Mouse (Mus musculus) megakaryocyte, embryonic 14.5 days (primary cell): Measurements from ENCODE around the gene Gjb4. TPM values are rescaled to one million over a fixed set of nuclear protein-coding genes. Genes with fewer than 3 reads are reported as not detected.

Source experiments
- H3K27me3 ChIP-seq: replicated peaks from 2 replicates; pipeline ENCODE3; 2012; ENCODE audit warnings: inconsistent platforms
- H3K36me3 ChIP-seq: replicated peaks from 2 replicates; pipeline ENCODE3; 2012; ENCODE audit warnings: low read length, inconsistent platforms, mixed read lengths
- H3K4me1 ChIP-seq: 2 replicates; pipeline ENCODE4 v1.6.1; 2012; ENCODE audit warnings: inconsistent platforms
- H3K4me3 ChIP-seq: replicated peaks from 2 replicates; pipeline ENCODE3; 2012; ENCODE audit warnings: moderate library complexity, mild to moderate bottlenecking, inconsistent platforms
- H3K9me3 ChIP-seq: 2 replicates; pipeline ENCODE4 v1.6.1; 2012; ENCODE audit warnings: inconsistent platforms
- FLI1 ChIP-seq: IDR thresholded peaks from 2 replicates; pipeline ENCODE4 v1.6.1; 2012; ENCODE audit warnings: low read length, inconsistent platforms, mixed read lengths
- GATA1 ChIP-seq: IDR thresholded peaks from 3 replicates; pipeline ENCODE4 v1.6.1; 2012; ENCODE audit warnings: mixed read lengths, low read length, inconsistent platforms, borderline replicate concordance
- polyA plus RNA-seq: library from polyadenylated mRNA; stranded (reverse); fragments of >175 nt; gene quantifications from 2 replicates; pipeline ENCODE4 v1.2.3, GENCODE M21; 2012; ENCODE audit warnings: low replicate concordance; ENCODE audit not compliant: insufficient read depth

The Gjb4 gene
- polyA plus RNA-seq, 1 experiment, result not detected

- Histone ChIP-seq H3K4me1 (peaks cover 30% of the 10 kb centered on the region), H3K4me3 (no peak overlapping the region), H3K27me3 (peaks cover 53% of the 10 kb centered on the region), H3K36me3 (no peaks in the 10 kb centered on the region), H3K9me3 (no peaks in the 10 kb centered on the region)
- TF ChIP-seq GATA1 (no peak), FLI1 (no peak)
Measured at GRCm38 (mm10) chr4:127312349-127312748, 41.5 kb downstream of the Gjb4 start.

- Histone ChIP-seq H3K9me3 (no peaks in the 10 kb centered on the region), H3K4me1 (peaks cover 34% of the 10 kb centered on the region), H3K27me3 (peaks cover 56% of the 10 kb centered on the region), H3K36me3 (no peaks in the 10 kb centered on the region), H3K4me3 (no peak overlapping the region)
- no peak for TF ChIP-seq FLI1
- no peak for TF ChIP-seq GATA1
Measured at GRCm38 (mm10) chr4:127311561-127311960, 42.3 kb downstream of the Gjb4 start.

- Histone ChIP-seq H3K36me3 (no peaks in the 10 kb centered on the region), H3K27me3 (peaks cover 33% of the 10 kb centered on the region), H3K4me1 (peaks cover 20% of the 10 kb centered on the region), H3K4me3 (no peak overlapping the region), H3K9me3 (no peaks in the 10 kb centered on the region)
- TF ChIP-seq FLI1 (no peak), GATA1 (no peak)
Measured at GRCm38 (mm10) chr4:127306915-127307314, 47.0 kb downstream of the Gjb4 start.

- H3K27me3 ChIP-seq, result peaks cover 26% of the 10 kb centered on the region
- peaks cover 18% of the 10 kb centered on the region for H3K4me1 ChIP-seq
- TF ChIP-seq GATA1 (no peak), FLI1 (no peak)
- H3K36me3 ChIP-seq, result no peaks in the 10 kb centered on the region
- H3K9me3 ChIP-seq, result no peaks in the 10 kb centered on the region
- H3K4me3 ChIP-seq, result no peak overlapping the region
Measured at GRCm38 (mm10) chr4:127303796-127304195, 50.1 kb downstream of the Gjb4 start.

Other genes starting within 250 kb of the Gjb4 start
- 2.2 TPM in 1 of 2 replicates, not detected in the other for gene Tmem35b, start 230.4 kb downstream of the Gjb4 start, polyA plus RNA-seq
- gene Dlgap3, start 184.9 kb downstream of the Gjb4 start, polyA plus RNA-seq, result 0.07 and 2.0 TPM in 2 replicates
- 10.2 and 60.3 TPM in 2 replicates for gene Smim12, start 110.3 kb downstream of the Gjb4 start, polyA plus RNA-seq
- gene Gja4, start 40.0 kb downstream of the Gjb4 start, polyA plus RNA-seq, result 0.72 and 5.4 TPM in 2 replicates
- gene Gjb3, start 23.2 kb downstream of the Gjb4 start, polyA plus RNA-seq, result not detected in 2 replicates
- gene Gjb5, start 4.1 kb upstream of the Gjb4 start, polyA plus RNA-seq, result not detected in 2 replicates